Mouse (Mus musculus) intestine, embryonic 14.5 days (tissue): ENCODE measurements around the gene Arrdc4. TPM values are rescaled to one million over a fixed set of nuclear protein-coding genes. Genes with fewer than 3 reads are reported as not detected.
A peak's percentile ranks its signal among the peaks of the same experiment; 100 is the strongest.

Experiments used
- ATAC-seq: fragments of 200-750 bp; cut with Nextera tagmentation; replicated peaks from 2 replicates; pipeline ENCODE4 v1.8.0; 2017; ENCODE audit warnings: low read depth, moderate number of reproducible peaks, moderate TSS enrichment, moderate library complexity; ENCODE audit not compliant: low FRiP score, low TSS enrichment
- DNase-seq: peaks from one replicate; pipeline ENCODE4 v3.0.0-alpha.2; 2018; ENCODE audit warnings: low spot score
- H3K27ac ChIP-seq: fragments of 300-500 bp; sonication (generic); 2 replicates; pipeline ENCODE4 v1.5.1; 2014; ENCODE audit warnings: low read depth, mild to moderate bottlenecking, control low read depth
- H3K27me3 ChIP-seq: fragments of 300-500 bp; sonication (generic); replicated peaks from 2 replicates; pipeline ENCODE4 v1.6.1; 2014; ENCODE audit warnings: low read length, control low read depth; ENCODE audit not compliant: control insufficient read depth, insufficient read depth
- H3K36me3 ChIP-seq: fragments of 300-500 bp; sonication (generic); 2 replicates; pipeline ENCODE4 v1.6.1; 2014; ENCODE audit warnings: low read length, control low read depth; ENCODE audit not compliant: control insufficient read depth, insufficient read depth
- H3K4me1 ChIP-seq: fragments of 300-500 bp; sonication (generic); replicated peaks from 2 replicates; pipeline ENCODE4 v1.6.1; 2014; ENCODE audit warnings: low read length, control low read depth, mixed read lengths; ENCODE audit not compliant: control insufficient read depth, insufficient read depth
- H3K4me2 ChIP-seq: fragments of 300-500 bp; sonication (generic); 2 replicates; pipeline ENCODE4 v1.6.1; 2014; ENCODE audit warnings: low read length
- H3K4me3 ChIP-seq: fragments of 300-500 bp; sonication (generic); 2 replicates; pipeline ENCODE4 v1.5.1; 2014; ENCODE audit warnings: low read depth, low read length, control low read depth, mixed read lengths
- H3K9ac ChIP-seq: fragments of 300-500 bp; sonication (generic); 2 replicates; pipeline ENCODE4 v1.6.1; 2014; ENCODE audit warnings: mild to moderate bottlenecking, low read length
- H3K9me3 ChIP-seq: fragments of 300-500 bp; sonication (generic); 2 replicates; pipeline ENCODE4 v1.6.1; 2016; ENCODE audit warnings: low read length, control low read depth; ENCODE audit not compliant: control insufficient read depth
- WGBS: fragments of 180-500 bp; shearing (Covaris S2); extraction: QIAGEN DNeasy Blood & Tissue Kit; methylation state at CpG from one replicate; pipeline ENCODE4 v1.1.7; 2014; 5-methylcytosine and 5-hydroxymethylcytosine counted together
- polyA plus RNA-seq: library from polyadenylated mRNA; unstranded; fragments of >200 nt; fragmentation: Nextera tagmentation; extraction: Ambion mirVana; gene quantifications from 2 replicates; pipeline ENCODE4 v1.2.1, GENCODE M21; 2014

Gene Arrdc4
- polyA plus RNA-seq, 1 experiment from 2014 or later, result 27.5 TPM

GRCm38 (mm10) chr7:68749919-68750318 lies 878 bp upstream of the Arrdc4 start:
- peak overlapping the region; percentile 51 for H3K4me2 ChIP-seq
- H3K27me3 ChIP-seq, result no peaks in the 10 kb centered on the region
- DNase-seq (no peak), ATAC-seq (no peak)
- no peak overlapping the region for H3K9ac ChIP-seq
- 65% methylated on average over 8 of the region's 8 CpGs for WGBS
- H3K4me3 ChIP-seq, result peak overlapping the region; percentile 67
- peaks cover 16% of the 10 kb centered on the region for H3K4me1 ChIP-seq
- peak overlapping the region; percentile 57; the same call in 1 of the 2 replicates for H3K27ac ChIP-seq
- peaks cover under 1% of the 10 kb centered on the region; the same call in 1 of the 2 replicates for H3K36me3 ChIP-seq
- no peaks in the 10 kb centered on the region for H3K9me3 ChIP-seq

- WGBS, result 12% methylated on average over 8 of the region's 8 CpGs
- DNase-seq (peak; percentile 72), ATAC-seq (no peak)
- H3K4me3 ChIP-seq, result peak overlapping the region; percentile 67
- H3K4me2 ChIP-seq, result peak overlapping the region; percentile 85
- H3K36me3 ChIP-seq, result peaks cover 15% of the 10 kb centered on the region
- no peaks in the 10 kb centered on the region for H3K9me3 ChIP-seq
- H3K9ac ChIP-seq, result peak overlapping the region; percentile 57
- H3K4me1 ChIP-seq, result peaks cover 16% of the 10 kb centered on the region
- H3K27me3 ChIP-seq, result no peaks in the 10 kb centered on the region
- no peak overlapping the region for H3K27ac ChIP-seq
Observed at GRCm38 (mm10) chr7:68748361-68748760, 680 bp downstream of the Arrdc4 start.

GRCm38 (mm10) chr7:68744616-68745015 lies 4.4 kb downstream of the Arrdc4 start:
- WGBS, result 87% methylated on average over 9 of the region's 9 CpGs
- no peaks in the 10 kb centered on the region for H3K9me3 ChIP-seq
- H3K4me1 ChIP-seq, result peaks cover 11% of the 10 kb centered on the region
- DNase-seq (no peak), ATAC-seq (no peak)
- H3K27me3 ChIP-seq, result no peaks in the 10 kb centered on the region
- no peak overlapping the region for H3K4me2 ChIP-seq
- no peak overlapping the region for H3K27ac ChIP-seq
- H3K9ac ChIP-seq, result no peak overlapping the region
- H3K36me3 ChIP-seq, result peaks cover 51% of the 10 kb centered on the region
- no peak overlapping the region for H3K4me3 ChIP-seq

- Histone ChIP-seq H3K36me3 (peaks cover 55% of the 10 kb centered on the region), H3K4me3 (no peak overlapping the region), H3K27ac (no peak overlapping the region), H3K27me3 (no peaks in the 10 kb centered on the region), H3K9me3 (no peaks in the 10 kb centered on the region), H3K9ac (no peak overlapping the region), H3K4me2 (no peak overlapping the region), H3K4me1 (peaks cover 10% of the 10 kb centered on the region)
- no peak for ATAC-seq
- 95% methylated on average over 2 of the region's 2 CpGs for WGBS
- DNase-seq, result no peak
Observed at GRCm38 (mm10) chr7:68744206-68744605, 4.8 kb downstream of the Arrdc4 start.

- Histone ChIP-seq H3K27me3 (no peaks in the 10 kb centered on the region), H3K4me2 (no peak overlapping the region), H3K36me3 (peaks cover 78% of the 10 kb centered on the region), H3K9ac (no peak overlapping the region), H3K4me1 (no peaks in the 10 kb centered on the region), H3K27ac (no peak overlapping the region), H3K4me3 (no peak overlapping the region), H3K9me3 (no peaks in the 10 kb centered on the region)
- 92% methylated on average over 6 of the region's 6 CpGs for WGBS
- DNase-seq (no peak), ATAC-seq (no peak)
Observed at GRCm38 (mm10) chr7:68740763-68741162, 8.3 kb downstream of the Arrdc4 start.

DNA sequence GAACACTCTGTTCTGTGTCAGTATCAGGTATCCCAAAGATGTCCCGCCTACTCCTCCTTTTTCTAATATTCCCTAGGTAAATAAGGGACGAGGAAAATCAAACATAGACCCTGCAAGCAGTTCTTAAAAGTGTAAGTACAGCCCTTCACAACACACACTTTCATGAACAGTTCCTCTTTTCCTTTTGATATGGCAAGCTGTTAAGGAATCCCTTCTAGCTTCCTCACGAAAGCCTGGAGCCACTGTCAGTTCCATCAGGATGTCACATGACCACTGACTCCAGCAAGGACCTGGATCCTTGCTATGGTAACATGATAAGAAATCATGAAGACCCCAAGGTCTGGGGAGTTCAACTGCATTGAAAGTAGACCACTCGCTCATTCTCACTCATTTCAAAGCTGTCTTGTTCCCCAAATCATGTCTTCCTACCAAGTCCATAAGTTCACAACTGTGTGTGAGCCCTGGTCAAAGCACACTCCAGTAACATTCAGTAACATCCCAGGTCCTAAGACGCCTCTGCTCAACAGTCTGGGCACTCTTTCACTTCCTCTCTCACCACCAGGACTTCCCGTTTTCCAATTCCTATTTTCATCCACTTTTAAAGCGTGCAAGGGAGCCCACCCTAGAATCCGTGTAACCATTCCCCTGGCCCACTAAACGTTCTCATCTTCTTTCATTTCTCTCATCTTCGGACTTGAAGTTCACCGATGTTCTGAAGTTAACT lies 10.2 kb downstream of the Arrdc4 start:
- peaks cover 66% of the 10 kb centered on the region for H3K36me3 ChIP-seq
- no peak overlapping the region for H3K27ac ChIP-seq
- no peak overlapping the region for H3K9ac ChIP-seq
- ATAC-seq, result no peak
- H3K4me1 ChIP-seq, result no peaks in the 10 kb centered on the region
- 90% methylated on average over 11 of the region's 11 CpGs for WGBS
- no peak overlapping the region for H3K4me2 ChIP-seq
- no peaks in the 10 kb centered on the region for H3K27me3 ChIP-seq
- no peak for DNase-seq
- H3K9me3 ChIP-seq, result no peaks in the 10 kb centered on the region
- H3K4me3 ChIP-seq, result no peak overlapping the region

DNA sequence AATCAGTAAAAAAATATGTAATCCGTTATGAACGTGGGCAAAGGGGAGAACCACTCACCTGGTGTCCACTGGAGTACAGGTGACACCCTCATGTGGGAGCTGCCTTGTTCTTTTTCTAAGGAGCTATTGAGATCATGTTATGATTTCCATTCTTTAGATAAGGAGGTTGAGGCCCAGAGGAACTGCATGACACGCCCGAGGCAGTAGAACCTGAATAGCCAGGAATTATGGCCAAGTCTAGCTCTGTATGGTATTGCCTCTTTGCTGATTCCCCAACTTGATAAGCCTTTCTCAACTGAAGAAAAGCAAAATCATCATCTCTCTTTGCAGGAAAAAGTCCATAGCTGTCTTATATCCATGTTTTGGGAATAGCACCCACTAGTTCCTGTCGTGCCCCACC lies 22.7 kb downstream of the Arrdc4 start:
- Histone ChIP-seq H3K9ac (no peak overlapping the region), H3K27me3 (no peaks in the 10 kb centered on the region), H3K4me2 (no peak overlapping the region), H3K9me3 (no peaks in the 10 kb centered on the region), H3K36me3 (no peaks in the 10 kb centered on the region), H3K27ac (no peak overlapping the region), H3K4me1 (peaks cover 6% of the 10 kb centered on the region), H3K4me3 (no peak overlapping the region)
- no peak for ATAC-seq
- no peak for DNase-seq
- WGBS, result 81% methylated on average over 5 of the region's 5 CpGs

DNA sequence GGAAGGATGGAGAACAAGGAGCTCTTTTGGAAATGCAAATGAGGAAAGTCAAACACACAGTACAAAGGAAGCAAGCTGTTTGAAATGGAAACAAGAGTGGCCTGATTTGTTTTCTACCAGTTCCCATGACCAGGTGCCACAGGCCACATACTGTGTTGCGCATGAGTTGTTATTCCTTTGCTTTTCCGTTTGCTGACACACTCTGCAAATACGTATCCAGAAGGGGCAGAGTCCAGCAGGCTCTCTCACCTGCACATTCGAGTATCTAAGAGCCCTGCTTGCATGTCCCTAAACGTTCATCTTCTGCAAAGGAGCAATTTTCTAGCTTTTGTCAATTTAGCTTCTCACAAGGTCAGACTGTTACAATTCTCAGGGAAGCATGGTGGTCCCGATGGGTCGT lies 24.3 kb downstream of the Arrdc4 start:
- ATAC-seq, result no peak
- no peak for DNase-seq
- H3K27ac ChIP-seq, result no peak overlapping the region

DNA sequence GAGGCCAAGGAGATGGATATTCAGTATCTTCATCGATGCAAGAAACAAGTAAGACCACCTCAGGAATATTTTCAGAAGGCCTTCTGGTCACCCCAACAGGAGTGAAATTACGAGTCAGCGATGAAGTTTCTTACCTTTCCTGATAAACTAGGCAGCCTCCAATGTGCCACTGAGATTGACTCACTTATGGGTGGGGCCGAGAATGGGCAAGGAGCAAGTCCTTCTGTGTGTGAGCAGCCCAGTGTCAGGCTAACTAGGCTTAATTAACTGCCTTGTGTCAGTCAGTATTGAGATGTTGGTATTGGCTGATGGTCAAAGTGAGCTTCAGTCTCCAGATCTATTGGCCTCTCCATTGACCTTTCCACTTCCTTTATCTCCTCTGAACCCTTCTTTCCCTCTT lies 27.5 kb downstream of the Arrdc4 start:
- no peaks in the 10 kb centered on the region for H3K27me3 ChIP-seq
- no peaks in the 10 kb centered on the region for H3K4me1 ChIP-seq
- no peaks in the 10 kb centered on the region for H3K9me3 ChIP-seq
- ATAC-seq, result no peak
- no peak overlapping the region for H3K4me3 ChIP-seq
- no peak overlapping the region for H3K4me2 ChIP-seq
- H3K9ac ChIP-seq, result no peak overlapping the region
- WGBS, result 91% methylated on average over 4 of the region's 4 CpGs
- DNase-seq, result no peak
- no peak overlapping the region for H3K27ac ChIP-seq
- no peaks in the 10 kb centered on the region for H3K36me3 ChIP-seq

More for the DNA sequence above, 24.3 kb downstream of the Arrdc4 start:
- H3K36me3 ChIP-seq, result no peaks in the 10 kb centered on the region
- H3K9ac ChIP-seq, result no peak overlapping the region
- H3K9me3 ChIP-seq, result no peaks in the 10 kb centered on the region
- H3K27me3 ChIP-seq, result no peaks in the 10 kb centered on the region
- peaks cover 6% of the 10 kb centered on the region for H3K4me1 ChIP-seq
- H3K4me3 ChIP-seq, result no peak overlapping the region
- H3K4me2 ChIP-seq, result no peak overlapping the region
- WGBS, result 76% methylated on average over 7 of the region's 7 CpGs
